Mouse (Mus musculus) embryonic facial prominence, embryonic 14.5 days (tissue): ENCODE data around the gene Anks3. TPM values are rescaled to one million over a fixed set of nuclear protein-coding genes. Genes with fewer than 3 reads are reported as not detected.

ENCODE experiments used
- ATAC-seq: fragments of 200-750 bp; cut with Nextera tagmentation; 2 replicates; pipeline ENCODE4 v1.8.0; 2017; ENCODE audit warnings: low read depth, moderate number of reproducible peaks, moderate TSS enrichment
- DNase-seq: peaks from one replicate; pipeline ENCODE4 v3.0.0-alpha.2; 2015; ENCODE audit warnings: low spot score
- H3K27ac ChIP-seq: fragments of 300-500 bp; sonication (generic); replicated peaks from 2 replicates; pipeline ENCODE4 v1.5.1; 2014; ENCODE audit warnings: low read depth, mild to moderate bottlenecking, low read length, moderate library complexity
- H3K27me3 ChIP-seq: fragments of 300-500 bp; sonication (generic); replicated peaks from 2 replicates; pipeline ENCODE4 v1.6.1; 2014; ENCODE audit warnings: low read length; ENCODE audit not compliant: control insufficient read depth, insufficient read depth
- H3K36me3 ChIP-seq: fragments of 300-500 bp; sonication (generic); 2 replicates; pipeline ENCODE4 v1.6.1; 2014; ENCODE audit warnings: low read length, mixed read lengths; ENCODE audit not compliant: control insufficient read depth, insufficient read depth
- H3K4me1 ChIP-seq: fragments of 300-500 bp; sonication (generic); 2 replicates; pipeline ENCODE4 v1.6.1; 2014; ENCODE audit warnings: antibody characterized with exemption, low read length; ENCODE audit not compliant: control insufficient read depth, insufficient read depth
- H3K4me2 ChIP-seq: fragments of 300-500 bp; sonication (generic); 2 replicates; pipeline ENCODE4 v1.6.1; 2014; ENCODE audit warnings: low read depth, mild to moderate bottlenecking, low read length, moderate library complexity, mixed read lengths
- H3K4me3 ChIP-seq: fragments of 300-500 bp; sonication (generic); 2 replicates; pipeline ENCODE4 v1.5.1; 2014; ENCODE audit warnings: low read depth, mild to moderate bottlenecking, low read length
- H3K9ac ChIP-seq: fragments of 300-500 bp; sonication (generic); 2 replicates; pipeline ENCODE4 v1.6.1; 2014; ENCODE audit warnings: low read depth, mild to moderate bottlenecking, low read length, moderate library complexity, mixed read lengths
- H3K9me3 ChIP-seq: fragments of 300-500 bp; sonication (generic); 2 replicates; pipeline ENCODE4 v1.6.1; 2016; ENCODE audit warnings: low read length; ENCODE audit not compliant: control insufficient read depth
- WGBS: fragments of 180-500 bp; shearing (Covaris S2); extraction: QIAGEN DNeasy Blood & Tissue Kit; methylation state at CpG from one replicate; pipeline ENCODE4 v1.1.7; 2014; 5-methylcytosine and 5-hydroxymethylcytosine counted together
- polyA plus RNA-seq: library from polyadenylated mRNA; unstranded; fragments of >200 nt; fragmentation: Nextera tagmentation; extraction: Ambion mirVana; gene quantifications from 2 replicates; pipeline ENCODE4 v1.2.1, GENCODE M21; 2014

Gene Anks3
- polyA plus RNA-seq, 1 experiment from 2014 or later: 48.3 TPM

GRCm38 (mm10) chr16:4903491-4904102 is 60.4 kb downstream of the Anks3 start:
- Histone ChIP-seq H3K36me3 (no peaks in the 10 kb centered on the region), H3K27ac (no peak overlapping the region), H3K9me3 (no peaks in the 10 kb centered on the region), H3K4me3 (no peak overlapping the region), H3K27me3 (no peaks in the 10 kb centered on the region), H3K4me2 (no peak overlapping the region), H3K9ac (no peak overlapping the region), H3K4me1 (no peaks in the 10 kb centered on the region)
- ATAC-seq (no peak), DNase-seq (no peak)
- WGBS: 82% methylated on average over 6 of the region's 6 CpGs

GRCm38 (mm10) chr16:4902390-4902789 is 61.6 kb downstream of the Anks3 start:
- DNase-seq: no peak
- no peaks in the 10 kb centered on the region for H3K9me3 ChIP-seq
- H3K9ac ChIP-seq: no peak overlapping the region
- no peak for ATAC-seq
- no peak overlapping the region for H3K27ac ChIP-seq
- H3K4me3 ChIP-seq: no peak overlapping the region
- H3K27me3 ChIP-seq: no peaks in the 10 kb centered on the region
- no peaks in the 10 kb centered on the region for H3K4me1 ChIP-seq
- H3K36me3 ChIP-seq: no peaks in the 10 kb centered on the region
- H3K4me2 ChIP-seq: no peak overlapping the region
- WGBS: 74% methylated on average over 2 of the region's 2 CpGs

- 48% methylated on average over 7 of the region's 7 CpGs for WGBS
- DNase-seq: no peak
These were observed 62.8 kb downstream of the Anks3 start for GRCm38 (mm10) chr16:4901167-4901566.

GRCm38 (mm10) chr16:4899711-4900110 is 64.3 kb downstream of the Anks3 start:
- Histone ChIP-seq H3K4me3 (no peak overlapping the region), H3K27ac (no peak overlapping the region), H3K4me2 (no peak overlapping the region), H3K27me3 (no peaks in the 10 kb centered on the region), H3K9ac (no peak overlapping the region), H3K9me3 (no peaks in the 10 kb centered on the region), H3K36me3 (no peaks in the 10 kb centered on the region), H3K4me1 (no peaks in the 10 kb centered on the region; the same call in 1 of the 2 replicates)
- 74% methylated on average over 2 of the region's 2 CpGs for WGBS
- DNase-seq (no peak), ATAC-seq (no peak)

More at GRCm38 (mm10) chr16:4901167-4901566, 62.8 kb downstream of the Anks3 start:
- H3K27ac ChIP-seq: no peak overlapping the region
- no peak overlapping the region for H3K4me3 ChIP-seq
- H3K4me1 ChIP-seq: no peaks in the 10 kb centered on the region; the same call in 1 of the 2 replicates
- H3K9ac ChIP-seq: no peak overlapping the region
- H3K27me3 ChIP-seq: no peaks in the 10 kb centered on the region
- ATAC-seq: no peak
- H3K9me3 ChIP-seq: no peaks in the 10 kb centered on the region
- no peaks in the 10 kb centered on the region for H3K36me3 ChIP-seq
- no peak overlapping the region for H3K4me2 ChIP-seq

GRCm38 (mm10) chr16:4898881-4899280 is 65.1 kb downstream of the Anks3 start:
- H3K4me3 ChIP-seq: no peak overlapping the region
- H3K27me3 ChIP-seq: no peaks in the 10 kb centered on the region
- no peaks in the 10 kb centered on the region; the same call in 1 of the 2 replicates for H3K4me1 ChIP-seq
- DNase-seq (no peak), ATAC-seq (no peak)
- no peak overlapping the region for H3K4me2 ChIP-seq
- no peak overlapping the region for H3K9ac ChIP-seq
- WGBS: 91% methylated on average over 6 of the region's 6 CpGs
- H3K9me3 ChIP-seq: no peaks in the 10 kb centered on the region
- 0 out of 2 replicates have a peak, but pooled peaks cover under 1% of the 10 kb centered on the region for H3K36me3 ChIP-seq
- H3K27ac ChIP-seq: no peak overlapping the region

- DNase-seq: no peak
- WGBS: 57% methylated on average over 7 of the region's 7 CpGs
- Histone ChIP-seq H3K36me3 (peaks cover 9% of the 10 kb centered on the region; the same call in 1 of the 2 replicates), H3K4me1 (no peaks in the 10 kb centered on the region; the same call in 1 of the 2 replicates), H3K9ac (no peak overlapping the region), H3K27ac (no peak overlapping the region), H3K4me3 (no peak overlapping the region), H3K4me2 (no peak overlapping the region), H3K9me3 (no peaks in the 10 kb centered on the region), H3K27me3 (no peaks in the 10 kb centered on the region)
- no peak for ATAC-seq
These were observed 66.8 kb downstream of the Anks3 start for GRCm38 (mm10) chr16:4897146-4897730.

- ATAC-seq: 0 out of 2 replicates have a peak, but pooled peaks have one; percentile 39
These were observed 67.6 kb downstream of the Anks3 start for GRCm38 (mm10) chr16:4896249-4897027.

GRCm38 (mm10) chr16:4894201-4894908 is 69.7 kb downstream of the Anks3 start:
- H3K4me1 ChIP-seq: peaks cover 4% of the 10 kb centered on the region
- no peaks in the 10 kb centered on the region for H3K9me3 ChIP-seq
- H3K9ac ChIP-seq: no peak overlapping the region
- H3K36me3 ChIP-seq: peaks cover 9% of the 10 kb centered on the region; the same call in 1 of the 2 replicates
- no peak overlapping the region for H3K4me3 ChIP-seq
- WGBS: 81% methylated on average over 7 of the region's 7 CpGs
- no peaks in the 10 kb centered on the region for H3K27me3 ChIP-seq
- no peak for DNase-seq
- no peak overlapping the region for H3K4me2 ChIP-seq
- ATAC-seq: no peak
- H3K27ac ChIP-seq: no peak overlapping the region

More at GRCm38 (mm10) chr16:4896249-4897027, 67.6 kb downstream of the Anks3 start:
- H3K36me3 ChIP-seq: peaks cover 9% of the 10 kb centered on the region; the same call in 1 of the 2 replicates
- no peak overlapping the region for H3K27ac ChIP-seq
- no peak for DNase-seq
- WGBS: 73% methylated on average over 5 of the region's 5 CpGs
- no peak overlapping the region for H3K4me2 ChIP-seq
- no peaks in the 10 kb centered on the region; the same call in 1 of the 2 replicates for H3K4me1 ChIP-seq
- H3K4me3 ChIP-seq: no peak overlapping the region
- H3K27me3 ChIP-seq: no peaks in the 10 kb centered on the region
- H3K9me3 ChIP-seq: no peaks in the 10 kb centered on the region
- H3K9ac ChIP-seq: no peak overlapping the region
